Mouse (Mus musculus): ENCODE measurements at regions not wholly inside any gene's neighbourhood (a gene's known extent, or its start where the extent isn't known, plus 50 kb on each side); places are given as distances from the start of the nearest gene placed in this dataset.

DNA sequence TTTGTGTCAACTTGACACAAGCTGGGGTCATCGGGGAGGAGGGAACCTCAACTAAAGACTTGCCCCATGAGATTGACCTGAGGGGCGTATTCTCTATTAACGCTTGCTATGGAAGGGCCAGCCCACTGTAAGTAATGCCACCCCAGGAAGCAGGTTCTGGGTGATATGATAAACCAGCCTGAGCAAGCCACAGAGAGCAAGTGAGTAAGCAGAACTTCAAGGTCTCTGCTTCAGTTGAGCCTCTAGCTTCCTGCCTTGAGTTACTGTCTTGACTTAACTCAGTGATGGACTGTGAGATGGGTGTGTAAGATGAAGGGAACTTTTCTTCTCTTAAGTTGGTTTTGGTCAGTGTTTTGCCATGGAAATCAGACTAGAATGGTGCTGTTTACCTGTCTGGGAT is 175.2 kb downstream of the 1700010I14Rik start:
- Histone ChIP-seq H3K27ac (replicated peaks; ENCODE audit: low read depth, low read length) (no peak overlapping the region), H3K9ac (replicated peaks; ENCODE audit: low read length) (no peak overlapping the region), H3K4me1 (ENCODE audit: control insufficient read depth, insufficient read depth, low read length) (no peaks in the 10 kb centered on the region), H3K27me3 (ENCODE audit: control insufficient read depth, insufficient read depth, low read length) (no peaks in the 10 kb centered on the region), H3K4me2 (ENCODE audit: low read depth, low read length) (no peak overlapping the region), H3K4me3 (ENCODE audit: low read depth, low read length) (no peak overlapping the region), H3K36me3 (replicated peaks; ENCODE audit: control insufficient read depth, insufficient read depth, low read depth, low read length) (no peaks in the 10 kb centered on the region), H3K9me3 (replicated peaks; ENCODE audit: control insufficient read depth, low read length) (no peaks in the 10 kb centered on the region)
- WGBS: 86% methylated on average over 3 of the region's 3 CpGs
- DNase-seq (ENCODE audit: low spot score) (no peak), ATAC-seq (replicated peaks; ENCODE audit: insufficient number of reproducible peaks, low FRiP score, low TSS enrichment, low read depth) (no peak)

DNA sequence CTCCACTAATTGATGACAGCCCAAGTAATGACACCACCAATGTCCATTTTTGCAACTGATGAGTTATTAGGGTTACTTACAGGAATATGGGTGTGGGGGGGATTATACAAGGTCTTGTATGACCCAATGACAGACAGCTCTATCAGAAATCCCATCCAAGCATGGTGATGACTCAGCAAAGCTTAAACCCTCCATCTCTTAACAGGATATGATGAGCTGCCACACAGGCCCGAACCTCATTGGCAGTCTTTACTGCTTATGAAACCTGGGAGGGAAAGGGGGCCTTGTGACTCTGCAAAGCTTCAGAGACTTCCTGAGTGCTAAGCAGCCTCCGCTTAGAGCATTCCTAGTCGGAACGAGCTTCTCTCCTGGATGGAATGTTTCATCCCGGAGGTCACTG is 176.4 kb downstream of the 1700010I14Rik start:
- WGBS: 88% methylated on average over 5 of the region's 5 CpGs
- H3K4me2 ChIP-seq (ENCODE audit: low read depth, low read length): no peak overlapping the region
- H3K36me3 ChIP-seq (replicated peaks; ENCODE audit: control insufficient read depth, insufficient read depth, low read depth, low read length): no peaks in the 10 kb centered on the region
- DNase-seq (ENCODE audit: low spot score): no peak
- ATAC-seq (replicated peaks; ENCODE audit: insufficient number of reproducible peaks, low FRiP score, low TSS enrichment, low read depth): no peak
- no peak overlapping the region for H3K4me3 ChIP-seq (ENCODE audit: low read depth, low read length)
- no peaks in the 10 kb centered on the region for H3K27me3 ChIP-seq (ENCODE audit: control insufficient read depth, insufficient read depth, low read length)
- no peak overlapping the region for H3K27ac ChIP-seq (replicated peaks; ENCODE audit: low read depth, low read length)
- no peaks in the 10 kb centered on the region for H3K4me1 ChIP-seq (ENCODE audit: control insufficient read depth, insufficient read depth, low read length)
- H3K9me3 ChIP-seq (replicated peaks; ENCODE audit: control insufficient read depth, low read length): no peaks in the 10 kb centered on the region
- no peak overlapping the region for H3K9ac ChIP-seq (replicated peaks; ENCODE audit: low read length)

DNA sequence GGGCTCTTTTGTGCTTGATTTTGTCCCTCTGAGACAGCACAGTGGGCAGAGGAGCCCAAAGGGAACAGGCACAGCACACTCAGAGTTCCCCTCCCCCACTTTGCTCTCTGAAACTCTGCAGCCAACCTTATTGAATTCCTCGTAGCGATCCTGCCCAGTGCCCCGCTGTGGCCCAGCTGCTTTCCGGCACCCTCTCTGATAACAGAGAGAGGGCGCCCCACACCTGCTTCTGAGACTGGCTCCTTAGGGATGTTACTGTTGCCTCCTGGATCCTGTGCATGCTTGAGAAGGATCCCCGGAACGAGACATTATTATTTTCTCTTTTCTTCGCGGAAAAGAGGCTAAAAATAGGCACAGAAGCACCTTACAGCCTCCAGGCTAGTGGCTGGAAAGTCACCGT is 179.0 kb downstream of the 1700010I14Rik start:
- peak overlapping the region; percentile 80 for H3K4me2 ChIP-seq (ENCODE audit: low read depth, low read length)
- ATAC-seq (replicated peaks; ENCODE audit: insufficient number of reproducible peaks, low FRiP score, low TSS enrichment, low read depth): peak; percentile 73
- WGBS: under 1% methylated on average over 10 of the region's 10 CpGs
- no peaks in the 10 kb centered on the region for H3K27me3 ChIP-seq (ENCODE audit: control insufficient read depth, insufficient read depth, low read length)
- H3K27ac ChIP-seq (replicated peaks; ENCODE audit: low read depth, low read length): no peak overlapping the region
- H3K9me3 ChIP-seq (replicated peaks; ENCODE audit: control insufficient read depth, low read length): no peaks in the 10 kb centered on the region
- peak overlapping the region; percentile 35 for H3K9ac ChIP-seq (replicated peaks; ENCODE audit: low read length)
- DNase-seq (ENCODE audit: low spot score): peak; percentile 72
- no peaks in the 10 kb centered on the region for H3K36me3 ChIP-seq (replicated peaks; ENCODE audit: control insufficient read depth, insufficient read depth, low read depth, low read length)
- no peaks in the 10 kb centered on the region for H3K4me1 ChIP-seq (ENCODE audit: control insufficient read depth, insufficient read depth, low read length)
- H3K4me3 ChIP-seq (ENCODE audit: low read depth, low read length): peak overlapping the region; percentile 34

DNA sequence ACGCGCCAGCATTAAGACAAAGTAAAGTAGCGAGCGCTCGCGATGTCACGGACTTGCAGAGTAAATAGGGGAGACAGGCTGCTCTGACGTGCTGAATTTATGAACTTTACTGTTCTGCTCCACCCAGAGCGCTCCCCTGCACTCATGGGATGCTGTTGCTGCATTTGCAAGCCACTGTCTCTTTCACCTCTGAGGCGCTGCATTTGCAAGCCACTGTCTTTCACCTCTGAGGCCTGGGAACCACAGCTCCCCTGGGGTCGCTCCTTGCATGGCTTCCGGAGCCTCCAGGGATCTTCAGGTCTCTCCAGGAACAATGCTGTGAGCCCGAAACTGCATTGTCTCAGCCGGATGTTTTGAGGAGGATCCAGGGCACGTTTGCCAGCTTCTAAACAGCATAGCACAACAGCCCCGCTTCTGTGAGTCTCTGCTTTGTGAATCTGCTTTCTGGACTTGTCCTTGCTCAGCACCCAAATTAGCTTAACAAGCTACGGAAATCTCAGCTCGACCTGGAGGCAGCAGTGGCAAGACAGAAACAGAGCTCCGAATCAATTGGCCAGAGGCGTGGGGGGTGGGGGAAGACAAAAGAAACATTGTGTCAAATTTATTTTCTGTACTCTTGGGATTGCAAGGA is 179.6 kb downstream of the 1700010I14Rik start:
- ATAC-seq (replicated peaks; ENCODE audit: insufficient number of reproducible peaks, low FRiP score, low TSS enrichment, low read depth): no peak; the same call in 1 of the 2 replicates
- H3K27me3 ChIP-seq (ENCODE audit: control insufficient read depth, insufficient read depth, low read length): no peaks in the 10 kb centered on the region
- H3K4me2 ChIP-seq (ENCODE audit: low read depth, low read length): peak overlapping the region; percentile 80
- H3K36me3 ChIP-seq (replicated peaks; ENCODE audit: control insufficient read depth, insufficient read depth, low read depth, low read length): no peaks in the 10 kb centered on the region
- peak; percentile 38 for DNase-seq (ENCODE audit: low spot score)
- peak overlapping the region; percentile 35 for H3K9ac ChIP-seq (replicated peaks; ENCODE audit: low read length)
- no peak overlapping the region for H3K27ac ChIP-seq (replicated peaks; ENCODE audit: low read depth, low read length)
- WGBS: under 1% methylated on average over 20 of the region's 20 CpGs
- no peaks in the 10 kb centered on the region for H3K4me1 ChIP-seq (ENCODE audit: control insufficient read depth, insufficient read depth, low read length)
- H3K9me3 ChIP-seq (replicated peaks; ENCODE audit: control insufficient read depth, low read length): no peaks in the 10 kb centered on the region
- H3K4me3 ChIP-seq (ENCODE audit: low read depth, low read length): peak overlapping the region; percentile 34

DNA sequence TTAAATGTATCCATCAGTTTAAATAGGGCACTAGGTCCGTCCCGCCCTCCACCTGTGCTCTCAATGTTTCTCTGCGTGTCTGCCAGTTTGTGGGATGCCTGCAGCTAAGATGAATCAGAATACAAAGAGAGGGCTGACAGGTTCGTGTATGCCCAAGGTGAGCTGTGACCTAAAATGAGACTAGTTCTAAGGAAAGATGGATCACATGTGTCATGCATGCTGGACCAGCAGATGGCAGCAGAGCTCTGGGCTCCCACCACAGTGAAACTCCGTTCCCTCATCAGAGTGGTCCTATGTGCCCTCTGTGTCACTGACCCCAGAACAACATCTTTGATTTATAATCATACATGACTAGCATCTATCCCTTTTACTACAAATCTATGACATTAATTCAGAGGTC is 180.3 kb downstream of the 1700010I14Rik start:
- no peaks in the 10 kb centered on the region for H3K36me3 ChIP-seq (replicated peaks; ENCODE audit: control insufficient read depth, insufficient read depth, low read depth, low read length)

DNA sequence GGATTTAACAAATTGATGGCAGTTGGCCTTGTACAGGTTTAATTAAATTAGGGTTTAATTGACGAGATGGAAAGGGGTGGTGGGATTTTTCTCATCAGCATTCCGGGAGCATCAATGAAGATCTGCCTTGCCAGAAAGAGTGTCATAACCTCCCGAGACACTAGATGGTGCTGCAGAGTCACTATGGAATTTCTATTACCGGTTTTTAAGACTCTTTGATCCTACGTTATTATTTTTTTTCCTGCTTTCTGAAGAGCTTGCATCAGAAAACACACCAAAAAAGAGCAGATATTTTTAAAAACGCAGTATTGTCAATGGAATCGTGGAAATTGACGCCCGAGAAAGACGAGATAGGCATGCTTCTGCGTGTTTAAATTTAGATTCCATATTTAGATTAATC is 181.2 kb downstream of the 1700010I14Rik start:
- Histone ChIP-seq H3K9ac (replicated peaks; ENCODE audit: low read length) (no peak overlapping the region), H3K9me3 (replicated peaks; ENCODE audit: control insufficient read depth, low read length) (no peaks in the 10 kb centered on the region), H3K27me3 (ENCODE audit: control insufficient read depth, insufficient read depth, low read length) (no peaks in the 10 kb centered on the region), H3K4me1 (ENCODE audit: control insufficient read depth, insufficient read depth, low read length) (no peaks in the 10 kb centered on the region), H3K4me3 (ENCODE audit: low read depth, low read length) (no peak overlapping the region), H3K36me3 (replicated peaks; ENCODE audit: control insufficient read depth, insufficient read depth, low read depth, low read length) (no peaks in the 10 kb centered on the region), H3K4me2 (ENCODE audit: low read depth, low read length) (no peak overlapping the region), H3K27ac (replicated peaks; ENCODE audit: low read depth, low read length) (no peak overlapping the region)
- 21% methylated on average over 11 of the region's 11 CpGs for WGBS
- no peak for ATAC-seq (replicated peaks; ENCODE audit: insufficient number of reproducible peaks, low FRiP score, low TSS enrichment, low read depth)
- DNase-seq (ENCODE audit: low spot score): peak; percentile 85

More for the DNA sequence above, 180.3 kb downstream of the 1700010I14Rik start:
- 0% methylated on average over 5 of the region's 5 CpGs for WGBS
- peak overlapping the region; percentile 80 for H3K4me2 ChIP-seq (ENCODE audit: low read depth, low read length)
- no peak overlapping the region for H3K27ac ChIP-seq (replicated peaks; ENCODE audit: low read depth, low read length)
- H3K9ac ChIP-seq (replicated peaks; ENCODE audit: low read length): no peak overlapping the region
- peak overlapping the region; percentile 34 for H3K4me3 ChIP-seq (ENCODE audit: low read depth, low read length)
- peak; percentile 85 for DNase-seq (ENCODE audit: low spot score)
- no peaks in the 10 kb centered on the region for H3K27me3 ChIP-seq (ENCODE audit: control insufficient read depth, insufficient read depth, low read length)
- peak; percentile 74 for ATAC-seq (replicated peaks; ENCODE audit: insufficient number of reproducible peaks, low FRiP score, low TSS enrichment, low read depth)
- no peaks in the 10 kb centered on the region for H3K4me1 ChIP-seq (ENCODE audit: control insufficient read depth, insufficient read depth, low read length)
- no peaks in the 10 kb centered on the region for H3K9me3 ChIP-seq (replicated peaks; ENCODE audit: control insufficient read depth, low read length)

DNA sequence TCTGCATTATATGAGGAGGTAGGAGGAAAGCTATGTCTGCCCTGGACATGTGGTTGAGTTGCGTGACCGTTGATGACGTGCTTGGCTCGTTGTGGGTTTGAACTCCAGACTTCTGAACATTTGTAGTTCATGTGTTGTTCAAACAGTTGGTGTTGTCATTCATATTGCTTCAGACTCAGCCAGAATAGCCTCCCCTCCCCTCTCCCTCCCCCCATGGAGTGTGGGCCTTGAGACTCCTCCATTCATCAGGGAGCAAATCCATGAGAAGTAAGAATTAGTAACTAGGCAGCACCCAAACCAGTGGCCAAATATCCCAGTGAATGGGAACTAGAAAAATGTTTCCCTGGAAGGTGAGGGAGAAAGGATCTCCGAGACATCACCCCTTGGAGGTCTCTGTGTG is 209.0 kb downstream of the 1700010I14Rik start:
- ATAC-seq (replicated peaks; ENCODE audit: insufficient number of reproducible peaks, low FRiP score, low TSS enrichment, low read depth): no peak
- WGBS: 82% methylated on average over 5 of the region's 5 CpGs
- Histone ChIP-seq H3K9ac (replicated peaks; ENCODE audit: low read length) (no peak overlapping the region), H3K4me2 (ENCODE audit: low read depth, low read length) (no peak overlapping the region), H3K4me1 (ENCODE audit: control insufficient read depth, insufficient read depth, low read length) (no peaks in the 10 kb centered on the region), H3K9me3 (replicated peaks; ENCODE audit: control insufficient read depth, low read length) (no peaks in the 10 kb centered on the region), H3K4me3 (ENCODE audit: low read depth, low read length) (no peak overlapping the region), H3K27me3 (ENCODE audit: control insufficient read depth, insufficient read depth, low read length) (no peaks in the 10 kb centered on the region), H3K27ac (replicated peaks; ENCODE audit: low read depth, low read length) (no peak overlapping the region), H3K36me3 (replicated peaks; ENCODE audit: control insufficient read depth, insufficient read depth, low read depth, low read length) (no peaks in the 10 kb centered on the region)
- DNase-seq (ENCODE audit: low spot score): no peak

DNA sequence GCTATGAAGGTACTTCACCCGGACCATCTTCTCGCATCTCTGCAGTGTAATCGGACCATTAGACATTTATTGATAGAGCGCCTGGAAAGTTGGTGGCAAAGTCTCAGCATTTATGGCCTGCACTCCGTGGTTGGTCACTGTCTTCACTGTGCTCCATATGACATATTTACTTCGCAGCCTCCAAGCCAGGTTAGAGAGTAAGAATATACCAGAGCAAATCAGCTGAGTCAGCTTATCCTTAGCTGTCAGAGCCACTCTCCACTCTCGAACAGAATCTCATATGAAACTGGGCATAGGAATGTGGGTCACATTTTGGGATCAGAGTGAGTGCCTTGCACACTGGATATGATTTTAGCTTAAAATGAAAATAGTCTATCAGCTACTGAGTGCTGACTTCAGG is 212.3 kb downstream of the 1700010I14Rik start:
- Histone ChIP-seq H3K36me3 (replicated peaks; ENCODE audit: control insufficient read depth, insufficient read depth, low read depth, low read length) (no peaks in the 10 kb centered on the region), H3K27ac (replicated peaks; ENCODE audit: low read depth, low read length) (no peak overlapping the region), H3K9me3 (replicated peaks; ENCODE audit: control insufficient read depth, low read length) (no peaks in the 10 kb centered on the region), H3K4me2 (ENCODE audit: low read depth, low read length) (no peak overlapping the region), H3K27me3 (ENCODE audit: control insufficient read depth, insufficient read depth, low read length) (no peaks in the 10 kb centered on the region), H3K4me3 (ENCODE audit: low read depth, low read length) (no peak overlapping the region), H3K9ac (replicated peaks; ENCODE audit: low read length) (no peak overlapping the region), H3K4me1 (ENCODE audit: control insufficient read depth, insufficient read depth, low read length) (no peaks in the 10 kb centered on the region)
- DNase-seq (ENCODE audit: low spot score) (no peak), ATAC-seq (replicated peaks; ENCODE audit: insufficient number of reproducible peaks, low FRiP score, low TSS enrichment, low read depth) (no peak)
- 89% methylated on average over 7 of the region's 7 CpGs for WGBS

Measured in embryonic facial prominence, embryonic 11.5 days (tissue).